Mouse (Mus musculus) left cerebral cortex, adult 8-10 months (tissue): ENCODE data around the gene Brca1. TPM values are rescaled to one million over a fixed set of nuclear protein-coding genes. Genes with fewer than 3 reads are reported as not detected.
"Not testable (repeated sequence)": the region's sequence is repeated elsewhere in the genome, so short reads cannot be mapped to it uniquely, and the experiment has no call there.

ENCODE experiments used
- DNase-seq, 2 experiments: peaks; one replicate each; pipeline ENCODE4 v3.0.0; 2022; ENCODE audit warnings: low spot score in 2 of 2
- total RNA-seq, 4 experiments: library from RNA; stranded (reverse); gene quantifications; 2 replicates each; pipeline ENCODE4 v1.2.4; 2022

Gene Brca1
- total RNA-seq = 1 to 10 TPM in 3 of 4 experiments, under 1 TPM in 1; 0.78 to 1.4 (median 1.3) TPM

- peak; percentile 85 to 94 for DNase-seq
These were observed at the start of gene Brca1, which contains the start of gene Nbr1 for GRCm38 (mm10) chr11:101551751-101552475. Gene Brca1, minus strand, starts transcription at chr11:101551955. Gene Nbr1, plus strand, starts transcription at chr11:101552149.

- no peak for DNase-seq
These were observed 47.4 kb upstream of the Brca1 start, which contains the start of gene Gm11634 for GRCm38 (mm10) chr11:101599156-101599555. Gene Gm11634, minus strand, starts transcription at chr11:101599256.

GRCm38 (mm10) chr11:101589989-101590624 lies 38.4 kb upstream of the Brca1 start:
- DNase-seq = no peak

GRCm38 (mm10) chr11:101589444-101589843 lies 37.7 kb upstream of the Brca1 start:
- DNase-seq = no peak

- DNase-seq = no peak
These were observed 37.1 kb upstream of the Brca1 start for GRCm38 (mm10) chr11:101588868-101589267.

- DNase-seq = peak in 1 of 2 experiments; percentile 75
These were observed 35.9 kb upstream of the Brca1 start for GRCm38 (mm10) chr11:101587676-101588075.

- no peak for DNase-seq
These were observed 34.0 kb upstream of the Brca1 start for GRCm38 (mm10) chr11:101585805-101586204.

- DNase-seq = not testable (repeated sequence)
These were observed 33.3 kb upstream of the Brca1 start for GRCm38 (mm10) chr11:101585031-101585430.

GRCm38 (mm10) chr11:101583205-101583604 lies 31.4 kb upstream of the Brca1 start:
- no peak for DNase-seq

GRCm38 (mm10) chr11:101582054-101583035 lies 30.6 kb upstream of the Brca1 start, which contains the start of gene Tmem106a:
Gene Tmem106a, plus strand, starts transcription at chr11:101582242.
- no peak for DNase-seq

GRCm38 (mm10) chr11:101581081-101581764 lies 29.5 kb upstream of the Brca1 start:
- DNase-seq = no peak

- DNase-seq = no peak
These were observed 24.4 kb upstream of the Brca1 start for GRCm38 (mm10) chr11:101576116-101576515.

GRCm38 (mm10) chr11:101568421-101568820 lies 16.7 kb upstream of the Brca1 start:
- no peak for DNase-seq

- no peak for DNase-seq
These were observed 10.6 kb upstream of the Brca1 start for GRCm38 (mm10) chr11:101562391-101562790.

- DNase-seq = no peak
These were observed 5.2 kb upstream of the Brca1 start for GRCm38 (mm10) chr11:101556954-101557353.

GRCm38 (mm10) chr11:101556541-101556940 lies 4.8 kb upstream of the Brca1 start:
- no peak for DNase-seq

GRCm38 (mm10) chr11:101553354-101553930 lies 1.7 kb upstream of the Brca1 start:
- DNase-seq = no peak

- peak; percentile 94 to 99 for DNase-seq
These were observed 933 bp upstream of the Brca1 start for GRCm38 (mm10) chr11:101552476-101553300.

- no peak for DNase-seq
These were observed 3.2 kb downstream of the Brca1 start for GRCm38 (mm10) chr11:101548526-101548925.
